Mouse (Mus musculus): ENCODE results near the gene Rhbg. TPM values are rescaled to one million over a fixed set of nuclear protein-coding genes. Genes with fewer than 3 reads are reported as not detected.
A peak's percentile ranks its signal among the peaks of the same experiment; 100 is the strongest.

Rhbg gene
- total RNA-seq, 2 experiments from 2014 or later: 0.64 TPM; not detected in 1

DNA sequence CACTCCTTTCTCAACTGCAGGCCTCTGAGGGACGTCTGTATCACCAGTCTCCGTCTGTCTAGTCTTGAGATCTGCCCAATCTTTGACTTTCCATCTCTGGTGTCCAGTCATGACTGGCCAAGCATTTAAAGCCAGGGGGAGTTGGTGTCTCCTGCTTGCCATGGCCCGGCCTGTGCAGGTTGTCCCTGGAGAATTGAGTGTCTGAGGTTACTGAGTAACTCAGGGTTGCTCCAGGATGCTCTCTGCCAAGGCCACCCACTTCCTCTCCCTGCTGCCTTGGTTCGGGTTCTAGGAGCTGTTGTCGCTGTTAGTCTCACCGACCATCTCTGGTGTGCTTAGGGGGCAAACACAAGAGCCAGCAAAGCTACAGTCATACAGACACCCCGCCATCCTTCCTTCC, 1.9 kb upstream of the Rhbg start:
- DNase-seq: no peak

DNA sequence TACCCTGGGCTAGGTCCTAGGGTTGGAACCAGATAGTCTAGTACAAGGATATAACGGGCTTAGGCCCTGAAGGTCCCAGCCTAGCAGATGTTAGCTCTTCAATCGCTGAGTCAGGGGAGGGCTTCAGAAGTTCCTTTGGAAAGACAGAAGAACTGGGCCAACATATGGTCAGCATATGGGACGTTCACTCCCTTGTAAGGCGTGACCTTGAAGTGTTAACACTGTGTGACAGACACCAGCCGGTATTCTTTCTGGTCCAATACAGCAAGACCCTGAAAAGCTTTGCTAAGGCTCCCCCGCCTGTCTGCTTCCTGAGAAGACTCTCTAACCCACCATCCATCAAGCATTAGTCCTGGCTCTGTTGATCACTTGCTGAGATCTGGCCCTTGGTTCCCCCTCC, 1.4 kb upstream of the Rhbg start:
- no peak for DNase-seq

GRCm38 (mm10) chr3:88252739-88253138, 1.8 kb downstream of the Rhbg start:
- no peak for DNase-seq

GRCm38 (mm10) chr3:88248406-88248805, 6.1 kb downstream of the Rhbg start:
- no peak for DNase-seq

- DNase-seq: no peak
Measured at GRCm38 (mm10) chr3:88247666-88248065, 6.8 kb downstream of the Rhbg start.

DNA sequence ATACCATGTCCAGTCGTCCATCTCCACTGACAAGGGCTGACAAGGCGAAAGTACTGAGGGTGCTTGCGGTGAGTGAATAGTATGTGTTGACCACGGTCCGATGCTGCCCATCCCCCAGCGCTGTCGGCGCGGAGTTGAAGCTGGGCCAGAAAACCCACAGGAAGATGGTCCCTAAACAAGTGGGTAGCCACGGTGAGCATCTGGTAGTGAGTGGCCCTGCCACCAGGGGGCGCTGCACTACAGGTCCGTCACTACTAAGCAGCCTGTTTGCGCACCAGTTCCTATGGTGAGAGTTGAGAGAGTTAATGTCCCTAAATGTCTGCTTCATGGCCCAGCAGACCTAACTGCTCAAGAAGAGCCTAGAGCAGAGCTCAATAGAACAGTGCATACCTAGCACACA, 8.7 kb downstream of the Rhbg start:
- peak; percentile 36 to 80 for DNase-seq

- peak; percentile 9 to 60 for DNase-seq
Measured at GRCm38 (mm10) chr3:88244071-88244470, 10.4 kb downstream of the Rhbg start.

GRCm38 (mm10) chr3:88242531-88242930, 12.0 kb downstream of the Rhbg start:
- DNase-seq: peak; percentile 62 to 87

DNA sequence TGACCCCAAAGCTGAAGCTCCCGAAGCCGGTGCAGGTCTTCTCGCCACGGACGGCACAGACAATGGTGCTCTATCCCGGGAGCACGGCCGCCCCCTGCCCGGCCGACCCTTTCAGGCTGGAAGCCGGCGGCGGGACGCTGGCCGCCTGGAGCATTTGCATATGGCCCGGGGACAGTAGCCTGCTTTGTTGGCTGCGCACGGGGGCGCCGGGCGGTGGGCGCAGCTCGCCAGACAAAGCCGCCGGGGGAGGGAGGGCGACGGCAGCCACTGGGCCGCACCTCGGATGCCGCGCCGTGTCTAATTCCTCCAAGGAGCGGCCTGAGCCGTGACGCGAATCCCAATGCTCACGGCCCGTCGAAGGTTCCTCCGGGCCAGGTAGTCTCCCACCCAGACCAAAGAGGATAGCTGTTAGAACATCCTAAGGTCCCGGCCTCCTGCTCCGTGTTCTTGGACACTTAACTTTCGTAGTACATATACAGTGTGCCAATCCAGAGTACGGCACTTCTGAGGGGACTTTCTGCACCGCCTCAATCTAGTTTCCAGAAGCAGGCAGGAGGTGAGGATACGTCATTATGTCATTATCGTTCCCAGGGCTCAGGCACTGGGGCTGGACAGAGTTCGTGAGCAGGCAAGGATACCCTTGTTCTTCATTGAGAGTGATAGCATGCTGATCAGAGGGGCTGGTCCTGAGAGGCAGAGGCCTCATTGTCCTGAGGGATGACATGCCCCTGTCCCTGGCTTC, 13.3 kb downstream of the Rhbg start:
- no peak for DNase-seq

- no peak for DNase-seq
Measured at GRCm38 (mm10) chr3:88239446-88239845, 15.1 kb downstream of the Rhbg start.

DNA sequence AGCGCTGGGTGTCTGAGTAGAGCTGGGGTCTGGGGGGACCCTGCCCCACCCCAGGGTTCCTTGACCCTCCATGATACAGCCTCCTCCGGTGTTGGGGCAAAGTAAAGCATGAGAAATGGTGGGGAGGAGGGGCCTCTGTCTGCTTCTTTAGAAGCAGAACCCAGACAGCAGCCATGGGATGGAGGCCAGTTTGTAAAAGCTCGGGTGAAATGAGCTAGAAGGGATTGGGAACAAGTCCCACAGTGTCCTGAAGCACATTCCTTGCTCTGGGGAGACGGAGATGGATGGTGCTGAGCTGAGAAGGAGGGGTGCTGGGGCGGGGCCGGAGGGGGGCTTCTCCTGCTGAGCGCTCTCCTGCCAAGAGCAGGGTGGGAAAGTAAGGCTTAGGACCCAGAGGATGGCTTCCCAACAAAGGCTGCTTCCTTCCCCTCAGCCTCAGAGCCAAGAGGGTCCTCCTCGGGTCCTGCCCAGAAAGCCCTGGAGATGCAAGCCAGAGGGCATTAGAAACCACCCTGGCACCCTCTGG, 15.6 kb downstream of the Rhbg start:
- no peak for DNase-seq

GRCm38 (mm10) chr3:88237556-88238194, 16.8 kb downstream of the Rhbg start:
- DNase-seq: no peak

DNA sequence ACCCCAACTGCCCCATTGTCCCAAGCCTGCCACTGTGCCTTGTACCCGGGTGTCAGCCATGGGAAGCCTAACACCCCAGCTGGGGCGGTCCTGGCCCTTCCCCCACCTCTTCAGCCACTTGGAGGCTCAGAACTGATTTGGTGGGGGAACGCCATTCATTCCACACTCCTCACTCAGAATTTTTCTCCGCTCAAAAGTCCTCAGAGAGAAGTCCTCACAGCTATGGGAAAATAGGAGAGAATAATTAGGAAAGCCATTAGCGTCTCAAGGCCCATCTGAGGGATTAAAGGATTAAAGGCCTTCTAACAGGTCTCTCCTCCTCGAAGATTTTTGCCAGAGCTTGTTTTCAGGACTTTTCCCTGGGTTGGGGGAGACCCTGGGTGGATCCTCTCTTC, 17.4 kb downstream of the Rhbg start:
- no peak for DNase-seq

- DNase-seq: no peak
Measured at GRCm38 (mm10) chr3:88235616-88236015, 18.9 kb downstream of the Rhbg start.

DNA sequence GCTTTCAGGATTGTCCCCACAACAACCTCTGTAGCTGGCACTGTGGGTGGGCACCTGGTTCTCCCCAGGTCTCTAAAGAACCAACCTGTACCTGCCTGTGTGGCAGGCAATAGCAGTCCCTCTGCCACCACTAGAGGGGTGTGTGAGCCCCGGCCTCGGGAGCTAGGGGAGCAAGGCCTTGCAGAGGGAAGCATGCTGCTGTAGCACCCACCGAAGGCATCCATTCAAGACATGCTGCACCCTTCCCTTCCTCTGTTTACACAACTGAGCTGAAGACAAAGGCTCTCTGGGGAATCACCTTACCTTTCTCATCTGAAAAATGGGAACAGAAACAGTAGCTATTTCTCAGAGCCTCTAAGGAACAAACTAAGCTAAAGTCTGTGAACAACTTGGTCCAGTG, 19.3 kb downstream of the Rhbg start:
- DNase-seq: no peak

DNA sequence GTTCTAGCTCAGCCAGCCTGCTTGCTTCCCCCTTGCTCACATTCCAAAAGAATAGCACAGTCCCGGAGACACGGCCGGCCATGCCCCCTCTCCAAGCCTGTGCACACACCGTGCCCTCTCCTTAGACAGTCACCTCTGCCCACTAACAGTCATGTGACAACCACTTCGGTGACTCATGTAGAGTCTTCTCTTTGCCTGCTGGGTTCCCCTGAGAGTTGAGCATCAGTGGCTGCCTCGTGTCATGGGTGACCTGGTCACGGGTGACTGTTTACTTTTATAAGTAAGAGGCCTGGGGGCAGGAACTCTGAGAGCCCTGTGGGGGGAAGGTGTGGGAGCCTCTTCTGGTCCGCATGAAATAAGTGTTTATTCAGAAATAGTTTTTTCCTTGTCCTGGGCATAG, 20.5 kb downstream of the Rhbg start:
- DNase-seq: no peak

GRCm38 (mm10) chr3:88232851-88233649, 21.5 kb downstream of the Rhbg start:
- no peak for DNase-seq

- DNase-seq: no peak
Measured at GRCm38 (mm10) chr3:88232301-88232702, 22.2 kb downstream of the Rhbg start.

DNA sequence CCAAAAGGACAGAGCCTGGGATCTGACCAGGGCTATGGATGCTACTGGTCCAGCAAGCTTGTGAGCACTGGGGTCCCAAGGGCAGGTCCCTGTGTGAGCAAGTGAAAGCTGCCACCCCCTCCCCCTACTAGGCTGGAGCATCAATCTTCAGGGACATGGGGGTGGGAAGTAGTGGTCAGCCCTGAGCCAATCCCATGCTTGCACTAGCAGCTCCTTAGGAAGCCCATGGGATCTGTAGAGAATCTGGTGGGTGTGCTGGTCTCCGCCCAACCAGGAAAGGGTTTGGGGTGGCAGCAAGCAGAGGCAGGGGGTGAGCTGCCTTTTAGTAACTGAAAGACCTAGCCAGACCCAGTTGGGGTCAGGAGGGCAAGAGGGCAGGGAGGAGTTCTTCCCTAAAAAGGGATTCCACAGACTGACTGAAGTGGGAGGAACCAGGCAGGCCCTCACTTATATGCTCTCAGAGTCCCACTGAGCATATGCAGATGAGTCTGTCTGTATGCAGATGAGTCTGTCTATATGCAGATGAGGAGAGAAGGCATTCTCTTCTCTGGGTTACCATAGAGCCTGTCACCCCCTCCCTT, 23.4 kb downstream of the Rhbg start:
- no peak for DNase-seq

DNA sequence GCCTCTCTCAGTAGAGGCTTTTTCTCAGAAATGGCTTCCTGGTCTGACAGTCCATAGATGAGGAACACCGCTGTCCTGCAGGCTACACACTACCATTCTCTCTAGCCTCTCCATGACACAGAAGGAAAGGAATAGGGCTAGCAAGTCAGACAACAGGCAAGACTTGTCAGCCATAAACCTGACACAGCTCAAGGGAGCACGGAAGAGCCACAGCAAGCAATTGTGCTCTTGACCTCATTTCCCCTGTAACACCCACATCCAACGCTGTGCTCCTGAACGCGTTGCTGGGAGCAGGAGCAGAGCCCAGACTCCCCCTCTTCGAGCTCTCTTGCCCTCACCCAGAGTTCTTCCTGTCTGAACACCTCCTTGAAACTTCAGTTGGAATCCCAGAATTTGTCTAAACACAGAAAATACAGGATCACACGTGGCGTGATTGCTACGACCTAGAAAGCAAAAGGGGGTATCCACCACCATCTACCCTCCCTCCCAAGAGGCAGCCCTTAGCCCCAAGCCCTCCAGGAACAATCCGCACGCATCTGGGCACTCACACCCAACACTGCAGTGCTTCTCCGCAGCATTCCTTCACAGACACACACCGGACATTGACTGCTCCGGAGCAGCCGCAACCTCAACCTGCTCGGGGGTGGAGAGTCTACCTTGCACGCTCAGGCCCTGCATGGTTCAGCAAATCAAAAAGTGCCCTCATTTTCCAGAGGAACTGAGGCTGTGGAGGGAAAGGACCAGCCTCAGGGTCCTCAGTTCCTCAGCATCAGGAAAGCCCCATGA, 24.1 kb downstream of the Rhbg start:
- no peak for DNase-seq

- DNase-seq: no peak
Measured at GRCm38 (mm10) chr3:88229526-88229925, 25.0 kb downstream of the Rhbg start.

GRCm38 (mm10) chr3:88228906-88229305, 25.6 kb downstream of the Rhbg start:
- DNase-seq: peak; percentile 14 to 49

Measured in heart, adult 18-20 months (tissue).